Mouse (Mus musculus) C2C12 (cell line): ENCODE measurements at regions not wholly inside any gene's neighbourhood (a gene's known extent, or its start where the extent isn't known, plus 50 kb on each side); places are given as distances from the start of the nearest gene placed in this dataset.

ENCODE experiments used
- CTCF ChIP-seq: IDR thresholded peaks from one replicate; pipeline ENCODE4 v1.5.1; 2011; ENCODE audit not compliant: control insufficient read depth, insufficient read depth, insufficient read length
- MYOD1 ChIP-seq: IDR thresholded peaks from one replicate; pipeline ENCODE4 v1.6.1; 2011; ENCODE audit warnings: low read depth; ENCODE audit not compliant: control insufficient read depth, insufficient read length
- MYOG ChIP-seq: IDR thresholded peaks from one replicate; pipeline ENCODE4 v1.6.1; 2011; ENCODE audit not compliant: control insufficient read depth, insufficient read length; ENCODE audit errors: extremely low read depth
- USF1 ChIP-seq: IDR thresholded peaks from one replicate; pipeline ENCODE4 v1.6.1; 2011; ENCODE audit warnings: low read depth, mild to moderate bottlenecking, control low read depth, moderate library complexity

DNA sequence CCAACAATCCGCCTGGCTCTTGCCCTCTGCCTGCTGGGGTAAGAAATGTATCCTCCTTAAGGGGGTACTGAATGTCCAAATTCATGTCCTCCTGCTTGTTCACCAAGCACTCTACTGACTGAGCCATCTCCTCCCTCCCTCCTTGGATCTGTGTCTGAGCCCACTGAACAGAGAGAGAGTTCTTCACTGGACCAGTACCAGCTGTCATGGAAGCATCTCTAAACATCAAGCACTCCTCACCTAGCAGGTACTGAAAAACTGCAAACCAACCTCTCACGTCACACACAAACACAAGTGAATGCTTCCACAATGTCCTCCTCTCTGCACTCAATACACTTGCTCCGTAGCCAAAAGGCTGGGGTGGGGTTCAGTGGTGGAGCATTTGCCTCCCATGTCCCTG is 159.4 kb upstream of the Smim15 start:
- TF ChIP-seq CTCF (no peak), MYOG (no peak), USF1 (no peak), MYOD1 (no peak)
